Mouse (Mus musculus): ENCODE measurements around the gene Mindy1.

GRCm38 (mm10) chr3:95310496-95310895, 29.4 kb downstream of the Mindy1 start:
- TF ChIP-seq POLR2A (IDR thresholded peaks at IDR 0.05; ENCODE audit: low read depth, low read length) (no peak), CTCF (IDR thresholded peaks at IDR 0.05; ENCODE audit: extremely low read depth, insufficient read length, insufficient replicate concordance, low read depth, low read length) (no peak)
